Mouse (Mus musculus) urinary bladder, adult 18-20 months (tissue): Measurements from ENCODE around the gene Qsox2.
A peak's percentile ranks its signal among the peaks of the same experiment; 100 is the strongest.

Experiments
- DNase-seq, 2 experiments: peaks; one replicate each; pipeline ENCODE4 v3.0.0; 2022; ENCODE audit warnings: low spot score in 2 of 2, mixed read lengths in 2 of 2

The Qsox2 gene

DNA sequence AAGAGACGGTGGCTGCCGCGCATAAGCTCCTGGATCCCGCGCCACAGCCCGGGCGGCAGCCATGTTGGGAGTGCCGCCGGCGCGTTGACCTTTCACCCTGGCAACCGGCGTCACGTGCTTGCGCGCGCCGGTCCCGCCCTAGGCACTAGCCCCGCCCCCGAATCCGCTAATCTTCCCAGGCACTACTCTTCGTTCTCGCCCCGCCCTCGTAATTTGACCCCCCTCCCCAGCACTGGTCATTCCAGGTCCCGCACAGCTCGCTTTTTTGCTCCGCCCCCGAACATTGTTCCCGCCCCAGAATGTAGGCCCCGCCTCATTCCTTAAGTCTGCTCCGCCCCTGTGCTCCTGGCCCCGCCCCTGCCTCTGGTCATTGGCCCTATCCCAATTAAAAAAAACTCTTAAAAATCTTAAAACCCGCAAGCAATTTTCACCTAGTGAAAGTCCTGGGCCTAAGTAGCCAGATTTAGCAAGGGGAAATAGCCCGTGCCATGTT is at the start of gene Qsox2:
TSS of gene Qsox2 (minus strand) at position 236 of the 493 bp plus-strand sequence.
- DNase-seq, result peak; percentile 91

GRCm38 (mm10) chr2:26286391-26286790 is 49.1 kb upstream of the Qsox2 start:
- no peak for DNase-seq

DNA sequence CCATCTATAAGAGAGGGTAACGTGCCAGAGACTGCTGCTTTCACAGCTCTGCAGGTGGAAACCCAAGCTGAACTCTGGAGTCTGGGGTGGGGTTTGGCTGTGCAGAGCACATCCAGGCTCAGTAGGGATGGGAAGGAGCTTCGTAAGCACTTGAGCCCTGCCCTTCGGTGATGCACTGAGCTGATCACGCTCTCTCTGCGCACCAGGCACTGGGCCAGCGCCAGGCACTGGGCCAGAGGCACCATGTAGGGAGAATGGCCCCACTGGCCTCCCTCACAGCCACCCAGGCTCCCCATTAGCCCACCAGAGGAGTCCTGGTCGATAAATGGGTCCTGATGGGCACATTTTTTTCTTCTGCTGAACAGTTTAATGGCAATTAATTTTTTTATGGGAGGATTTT is 48.5 kb upstream of the Qsox2 start:
- no peak for DNase-seq

DNA sequence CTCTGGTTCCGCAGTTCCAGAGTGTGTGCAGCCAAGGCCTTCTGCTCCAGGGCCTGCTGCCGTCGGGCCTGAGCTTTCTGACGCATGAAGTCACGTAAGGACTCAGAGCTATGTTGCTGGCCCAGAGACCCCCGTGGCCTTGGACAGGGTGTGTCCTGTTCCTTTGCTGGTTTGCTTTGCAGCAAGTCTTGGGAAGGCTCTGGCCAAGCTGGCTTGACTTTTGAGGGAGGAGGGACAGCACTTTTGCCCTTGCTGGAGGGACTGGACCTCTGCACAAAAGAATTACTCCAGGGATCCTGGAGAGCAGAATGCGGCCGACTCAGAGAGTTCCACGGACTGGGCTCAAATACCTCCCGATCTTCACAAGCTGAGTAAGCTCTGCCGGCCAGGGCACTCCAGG is 43.3 kb upstream of the Qsox2 start:
- DNase-seq, result no peak

GRCm38 (mm10) chr2:26279712-26280111 is 42.4 kb upstream of the Qsox2 start:
- no peak for DNase-seq

DNA sequence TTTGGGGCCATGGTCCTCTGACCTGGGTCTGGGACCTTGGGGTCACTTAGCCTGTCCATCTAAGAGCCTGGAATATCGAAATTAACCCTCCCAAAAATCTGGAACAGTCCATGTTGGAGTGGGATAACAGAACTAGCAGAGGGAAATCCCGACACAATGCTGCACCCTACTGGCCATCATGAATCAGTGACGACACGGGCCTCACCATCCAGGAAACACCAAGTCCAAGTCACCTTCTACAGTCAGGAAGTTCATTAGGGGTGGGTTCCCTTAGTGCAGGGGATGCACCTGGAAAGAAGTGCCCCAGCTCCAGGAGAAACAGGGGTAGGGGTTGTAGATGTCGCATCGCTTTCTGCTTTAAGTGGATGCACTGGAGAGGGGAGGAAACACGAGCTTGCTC is 36.3 kb upstream of the Qsox2 start:
- peak; percentile 20 to 46 for DNase-seq

- no peak for DNase-seq
Observed at GRCm38 (mm10) chr2:26268216-26268615, 30.9 kb upstream of the Qsox2 start.

GRCm38 (mm10) chr2:26266066-26266742 is 28.9 kb upstream of the Qsox2 start:
- no peak for DNase-seq

DNA sequence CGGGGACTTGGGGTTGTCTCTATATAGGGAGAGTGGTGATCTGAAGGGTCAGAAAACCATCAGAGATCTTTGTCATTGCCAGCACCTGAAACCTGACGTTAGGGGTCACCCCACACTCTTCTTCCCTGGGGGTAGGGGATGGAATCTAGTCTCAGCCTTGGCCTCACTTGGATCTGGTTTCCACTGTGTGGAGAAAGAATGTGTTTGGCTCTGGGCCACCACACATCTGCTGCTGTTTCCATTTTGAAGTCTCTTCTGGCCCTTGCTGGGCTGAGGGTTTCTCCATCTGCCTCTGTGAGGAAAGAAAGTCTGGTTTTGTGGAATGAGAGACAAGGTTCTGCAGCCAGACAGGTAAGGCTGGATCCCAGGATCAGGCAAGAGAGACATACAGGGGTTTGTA is 27.8 kb upstream of the Qsox2 start:
- DNase-seq, result no peak

DNA sequence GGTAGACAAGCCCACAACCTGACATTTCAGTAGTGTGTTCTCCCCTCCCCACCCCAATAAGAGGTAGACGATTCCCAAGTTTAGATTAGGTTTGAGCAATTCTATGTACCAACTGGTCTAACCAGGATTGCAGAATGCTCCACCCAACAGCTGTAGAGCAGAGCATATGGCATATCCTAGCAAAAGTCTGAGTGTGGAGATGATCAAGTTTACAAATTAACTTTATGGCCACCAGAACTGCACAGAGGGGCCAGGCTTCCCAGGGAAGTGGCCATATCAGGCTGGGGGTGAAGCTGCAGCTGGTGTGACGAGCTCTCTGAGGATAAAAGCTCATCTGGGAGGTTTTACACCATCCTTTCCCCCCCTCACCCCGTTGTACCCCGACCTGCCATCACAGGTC is 27.3 kb upstream of the Qsox2 start:
- DNase-seq, result no peak

- DNase-seq, result no peak
Observed at GRCm38 (mm10) chr2:26257315-26258096, 20.2 kb upstream of the Qsox2 start.

- DNase-seq, result no peak
Observed at GRCm38 (mm10) chr2:26254816-26255215, 17.5 kb upstream of the Qsox2 start.

GRCm38 (mm10) chr2:26252514-26253206 is 15.3 kb upstream of the Qsox2 start:
- peak; percentile 47 to 58 for DNase-seq

DNA sequence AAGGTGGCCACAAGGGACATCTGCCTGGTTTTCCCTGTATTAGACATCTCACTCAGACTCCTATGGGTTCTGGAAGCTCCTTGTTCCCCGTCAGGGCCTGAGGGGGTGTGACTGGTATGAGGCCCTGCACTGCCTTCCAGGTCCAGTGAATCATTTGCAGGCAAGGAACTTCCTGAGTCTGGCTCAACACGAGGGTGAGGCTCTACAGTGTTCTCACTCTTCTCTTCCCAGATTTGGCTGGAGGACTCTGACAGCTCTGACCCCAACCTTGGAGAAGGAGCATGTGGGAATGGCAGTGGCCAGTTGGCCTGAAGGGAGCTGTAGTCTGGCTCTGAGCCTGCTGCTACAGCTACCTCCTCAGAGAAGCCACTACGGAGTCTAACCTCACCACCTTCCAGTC is 10.2 kb upstream of the Qsox2 start:
- DNase-seq, result peak in 1 of 2 experiments; percentile 34

DNA sequence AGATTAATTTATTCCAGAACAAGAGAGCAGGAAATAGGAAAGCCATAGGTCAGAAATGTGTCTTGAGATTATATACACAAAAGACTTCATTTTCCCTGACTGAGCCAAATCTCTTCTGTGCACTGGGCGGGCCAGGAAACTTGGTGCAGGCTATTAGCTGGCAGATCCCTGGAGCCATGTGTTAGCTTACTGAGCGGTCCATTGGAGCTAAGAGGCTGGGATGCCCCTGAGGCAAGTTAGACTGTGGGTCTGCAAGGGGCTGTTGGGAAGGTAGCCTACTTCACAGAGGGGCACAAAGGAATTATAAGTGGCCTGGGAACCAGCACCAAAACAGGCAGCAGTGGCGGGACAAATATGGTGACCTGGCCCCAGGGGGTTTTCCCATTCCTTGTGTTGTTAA is 3.5 kb upstream of the Qsox2 start:
- DNase-seq, result no peak

DNA sequence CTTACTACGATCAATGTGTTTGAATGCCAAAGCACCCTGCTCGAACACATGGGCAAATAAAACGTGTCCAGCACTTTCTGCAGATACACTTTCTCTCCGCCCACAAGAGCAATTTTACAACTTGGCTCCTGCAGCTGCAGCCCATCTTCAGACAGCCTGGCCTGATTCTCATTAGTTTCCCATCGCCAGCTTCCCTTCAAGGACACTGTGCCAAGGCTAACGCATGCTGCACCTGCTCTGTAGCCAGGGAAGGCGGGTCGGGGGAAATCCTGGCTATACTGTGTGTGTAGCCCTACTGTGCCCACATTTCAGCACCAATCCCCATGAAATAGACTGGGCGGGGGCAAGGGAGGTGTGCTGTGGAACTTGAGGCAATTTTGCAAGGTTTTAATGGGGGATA is 3.0 kb upstream of the Qsox2 start:
- DNase-seq, result no peak

GRCm38 (mm10) chr2:26236681-26237289 is 540 bp downstream of the Qsox2 start:
- DNase-seq, result peak in 1 of 2 experiments; percentile 35

GRCm38 (mm10) chr2:26234771-26235170 is 2.6 kb downstream of the Qsox2 start:
- DNase-seq, result no peak

- DNase-seq, result no peak
Observed at GRCm38 (mm10) chr2:26234253-26234652, 3.1 kb downstream of the Qsox2 start.

GRCm38 (mm10) chr2:26231366-26231765 is 6.0 kb downstream of the Qsox2 start:
- no peak for DNase-seq

- no peak for DNase-seq
Observed at GRCm38 (mm10) chr2:26230253-26230652, 7.1 kb downstream of the Qsox2 start.

DNA sequence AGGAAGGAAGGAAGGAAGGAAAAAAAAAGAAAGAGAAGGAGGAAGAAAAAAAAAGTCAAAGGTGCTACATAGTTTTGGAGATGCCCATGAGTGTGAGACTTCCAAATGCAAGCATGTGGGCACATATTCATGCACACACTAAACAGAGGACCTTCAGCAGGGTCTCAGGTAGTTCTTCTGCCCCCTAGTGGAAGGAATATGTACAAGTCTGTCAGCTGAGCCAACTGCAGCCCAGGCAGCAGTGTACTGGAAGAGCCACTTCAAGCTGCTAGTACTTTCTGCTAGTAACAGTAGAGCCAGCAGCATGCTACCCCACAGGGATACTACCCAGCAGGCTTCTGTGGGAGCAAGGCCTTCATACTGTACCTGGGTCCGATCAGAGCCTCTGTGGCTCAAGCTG is 9.5 kb downstream of the Qsox2 start:
- DNase-seq, result no peak
